Mouse (Mus musculus) heart, embryonic 13.5 days (tissue): Measurements from ENCODE around the gene Mcub. TPM values are rescaled to one million over a fixed set of nuclear protein-coding genes. Genes with fewer than 3 reads are reported as not detected.
A peak's percentile ranks its signal among the peaks of the same experiment; 100 is the strongest.

ENCODE experiments used
- ATAC-seq: fragments of 200-750 bp; cut with Nextera tagmentation; 2 replicates; pipeline ENCODE4 v1.8.0; 2017; ENCODE audit warnings: moderate TSS enrichment; ENCODE audit not compliant: insufficient number of reproducible peaks, low FRiP score, low TSS enrichment; ENCODE audit errors: extremely low read depth
- H3K27ac ChIP-seq: fragments of 300-500 bp; sonication (generic); replicated peaks from 2 replicates; pipeline ENCODE4 v1.5.1; 2015; ENCODE audit warnings: moderate library complexity, mild to moderate bottlenecking, inconsistent platforms
- H3K27me3 ChIP-seq: fragments of 300-500 bp; sonication (generic); replicated peaks from 2 replicates; pipeline ENCODE4 v1.6.1; 2015; ENCODE audit warnings: mild to moderate bottlenecking, inconsistent platforms
- H3K36me3 ChIP-seq: fragments of 300-500 bp; sonication (generic); 2 replicates; pipeline ENCODE4 v1.6.1; 2015; ENCODE audit warnings: mild to moderate bottlenecking, inconsistent platforms
- H3K4me1 ChIP-seq: fragments of 300-500 bp; sonication (generic); 2 replicates; pipeline ENCODE4 v1.6.1; 2015; ENCODE audit warnings: inconsistent platforms
- H3K4me2 ChIP-seq: fragments of 300-500 bp; sonication (generic); 2 replicates; pipeline ENCODE4 v1.6.1; 2015; ENCODE audit warnings: inconsistent platforms, mild to moderate bottlenecking, moderate library complexity
- H3K4me3 ChIP-seq: fragments of 300-500 bp; sonication (generic); 2 replicates; pipeline ENCODE4 v1.5.1; 2015; ENCODE audit warnings: moderate library complexity, mild to moderate bottlenecking, inconsistent platforms
- H3K9ac ChIP-seq: fragments of 300-500 bp; sonication (generic); 2 replicates; pipeline ENCODE4 v1.6.1; 2015; ENCODE audit warnings: inconsistent platforms, mild to moderate bottlenecking, moderate library complexity
- H3K9me3 ChIP-seq: fragments of 300-500 bp; sonication (generic); 2 replicates; pipeline ENCODE4 v1.6.1; 2016; ENCODE audit warnings: inconsistent platforms
- WGBS: fragments of 180-500 bp; shearing (Covaris S2); methylation state at CpG from one replicate; pipeline ENCODE4 v1.1.7; 2015; ENCODE audit warnings: mixed read lengths; 5-methylcytosine and 5-hydroxymethylcytosine counted together
- polyA plus RNA-seq: library from polyadenylated mRNA; unstranded; fragments of >200 nt; fragmentation: Nextera tagmentation; extraction: Ambion mirVana; gene quantifications from 2 replicates; pipeline ENCODE4 v1.2.1, GENCODE M21; 2015

The Mcub gene
- polyA plus RNA-seq, 1 experiment from 2014 or later: 4.3 TPM

DNA sequence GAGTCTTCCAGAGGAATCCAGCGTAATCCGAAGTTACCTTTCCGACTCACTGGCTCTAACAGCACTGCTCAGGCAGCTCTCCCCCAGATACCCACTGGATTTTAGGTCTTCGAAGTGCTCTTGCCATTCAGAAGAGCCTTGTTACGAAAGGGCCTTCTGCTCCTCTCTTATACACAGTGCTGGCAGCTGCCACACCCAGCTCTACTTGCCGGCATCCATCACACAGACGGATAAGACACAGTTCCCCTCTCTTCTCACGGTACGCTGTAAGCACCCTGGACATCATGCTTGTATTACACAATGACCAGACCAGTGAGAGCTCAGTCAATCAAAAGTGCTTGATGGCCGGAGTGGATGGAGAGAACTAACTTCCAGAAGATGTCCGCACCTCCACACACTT, 11.8 kb upstream of the Mcub start:
- Histone ChIP-seq H3K9me3 (no peaks in the 10 kb centered on the region), H3K9ac (no peak overlapping the region), H3K36me3 (peaks cover 51% of the 10 kb centered on the region), H3K4me1 (no peaks in the 10 kb centered on the region), H3K27ac (no peak overlapping the region), H3K4me3 (no peak overlapping the region), H3K27me3 (no peaks in the 10 kb centered on the region), H3K4me2 (no peak overlapping the region)
- ATAC-seq: no peak
- 63% methylated on average over 11 of the region's 11 CpGs for WGBS

GRCm38 (mm10) chr3:129979510-129979909, 9.5 kb upstream of the Mcub start:
- H3K4me2 ChIP-seq: no peak overlapping the region
- H3K9ac ChIP-seq: no peak overlapping the region
- no peak overlapping the region for H3K27ac ChIP-seq
- H3K4me1 ChIP-seq: no peaks in the 10 kb centered on the region
- H3K27me3 ChIP-seq: no peaks in the 10 kb centered on the region
- H3K36me3 ChIP-seq: peaks cover 28% of the 10 kb centered on the region
- ATAC-seq: no peak
- H3K4me3 ChIP-seq: no peak overlapping the region
- H3K9me3 ChIP-seq: no peaks in the 10 kb centered on the region
- 39% methylated on average over 6 of the region's 6 CpGs for WGBS

DNA sequence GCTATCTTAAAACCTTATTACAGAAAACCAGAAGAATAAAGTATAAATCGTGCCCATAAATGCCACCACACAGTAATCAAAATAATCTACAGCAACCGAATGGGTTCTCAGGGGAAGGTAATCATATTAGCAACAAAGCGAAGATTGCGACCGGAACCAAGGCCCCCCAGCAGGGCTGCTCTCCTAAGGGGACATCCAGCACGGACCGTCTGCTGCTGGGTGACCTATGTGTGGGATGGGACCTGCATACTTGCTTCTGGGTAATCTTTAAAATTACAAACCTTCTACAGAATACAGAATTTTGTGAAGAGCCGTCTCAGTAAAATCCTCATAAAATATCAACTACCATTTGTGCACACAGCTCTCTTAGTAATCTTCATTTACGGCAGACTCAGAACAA, 8.7 kb upstream of the Mcub start:
- H3K9me3 ChIP-seq: no peaks in the 10 kb centered on the region
- H3K27ac ChIP-seq: no peak overlapping the region
- H3K4me1 ChIP-seq: no peaks in the 10 kb centered on the region
- WGBS: 84% methylated on average over 9 of the region's 9 CpGs
- no peak for ATAC-seq
- peaks cover 21% of the 10 kb centered on the region for H3K36me3 ChIP-seq
- H3K4me2 ChIP-seq: no peak overlapping the region
- no peak overlapping the region for H3K4me3 ChIP-seq
- H3K9ac ChIP-seq: no peak overlapping the region
- no peaks in the 10 kb centered on the region for H3K27me3 ChIP-seq

GRCm38 (mm10) chr3:129976317-129976716, 6.3 kb upstream of the Mcub start:
- Histone ChIP-seq H3K36me3 (peaks cover under 1% of the 10 kb centered on the region), H3K27ac (no peak overlapping the region), H3K27me3 (peaks cover 4% of the 10 kb centered on the region; the same call in 1 of the 2 replicates), H3K9ac (no peak overlapping the region), H3K4me3 (no peak overlapping the region), H3K4me1 (peaks cover under 1% of the 10 kb centered on the region; the same call in 1 of the 2 replicates), H3K9me3 (no peaks in the 10 kb centered on the region), H3K4me2 (no peak overlapping the region)
- WGBS: 63% methylated on average over 5 of the region's 5 CpGs
- no peak for ATAC-seq

- peak overlapping the region; percentile 74 for H3K9ac ChIP-seq
- H3K27ac ChIP-seq: no peak overlapping the region
- no peaks in the 10 kb centered on the region for H3K36me3 ChIP-seq
- ATAC-seq: no peak; the same call in 1 of the 2 replicates
- 15% methylated on average over 19 of the region's 19 CpGs for WGBS
- peaks cover 16% of the 10 kb centered on the region for H3K4me1 ChIP-seq
- peak overlapping the region; percentile 91 for H3K4me2 ChIP-seq
- peak overlapping the region; percentile 61 for H3K4me3 ChIP-seq
- H3K9me3 ChIP-seq: no peaks in the 10 kb centered on the region
- peaks cover 41% of the 10 kb centered on the region for H3K27me3 ChIP-seq
These were observed 816 bp upstream of the Mcub start for GRCm38 (mm10) chr3:129970529-129971515.

GRCm38 (mm10) chr3:129969031-129969430, 975 bp downstream of the Mcub start:
- H3K4me1 ChIP-seq: peaks cover 16% of the 10 kb centered on the region
- 32% methylated on average over 10 of the region's 10 CpGs for WGBS
- H3K9ac ChIP-seq: peak overlapping the region; percentile 74
- H3K4me3 ChIP-seq: peak overlapping the region; percentile 61
- ATAC-seq: no peak
- no peak overlapping the region for H3K27ac ChIP-seq
- no peaks in the 10 kb centered on the region for H3K36me3 ChIP-seq
- H3K4me2 ChIP-seq: peak overlapping the region; percentile 91
- no peaks in the 10 kb centered on the region for H3K9me3 ChIP-seq
- peaks cover 41% of the 10 kb centered on the region for H3K27me3 ChIP-seq

DNA sequence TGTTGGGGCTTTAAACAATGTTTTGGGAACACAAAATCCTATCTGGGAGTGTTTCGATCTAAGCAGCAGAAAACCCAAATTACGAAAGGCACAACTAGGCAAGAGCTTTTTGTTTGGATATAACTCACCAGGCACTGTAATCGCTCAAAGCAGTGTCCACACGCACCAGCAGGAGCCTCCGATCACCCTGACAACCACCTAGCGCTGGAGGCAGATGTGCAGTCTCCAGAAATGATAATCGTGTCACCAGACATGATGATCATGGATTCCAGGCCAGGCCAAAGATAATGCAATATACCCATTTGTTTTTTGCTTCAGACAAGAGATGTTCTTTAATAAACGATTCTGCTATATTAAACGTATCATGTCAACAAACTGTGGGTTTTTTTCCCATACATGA, 2.1 kb downstream of the Mcub start:
- Histone ChIP-seq H3K4me3 (no peak overlapping the region), H3K4me2 (no peak overlapping the region), H3K4me1 (peaks cover 16% of the 10 kb centered on the region), H3K27ac (no peak overlapping the region), H3K27me3 (peaks cover 41% of the 10 kb centered on the region), H3K9ac (no peak overlapping the region), H3K9me3 (no peaks in the 10 kb centered on the region), H3K36me3 (no peaks in the 10 kb centered on the region)
- 77% methylated on average over 9 of the region's 9 CpGs for WGBS
- ATAC-seq: no peak

- H3K4me2 ChIP-seq: no peak overlapping the region
- H3K27ac ChIP-seq: no peak overlapping the region
- WGBS: 87% methylated on average over 8 of the region's 8 CpGs
- H3K9ac ChIP-seq: no peak overlapping the region
- H3K27me3 ChIP-seq: peaks cover 28% of the 10 kb centered on the region
- no peak for ATAC-seq
- H3K36me3 ChIP-seq: no peaks in the 10 kb centered on the region
- peaks cover 4% of the 10 kb centered on the region; the same call in 1 of the 2 replicates for H3K4me1 ChIP-seq
- H3K9me3 ChIP-seq: no peaks in the 10 kb centered on the region
- H3K4me3 ChIP-seq: no peak overlapping the region
These were observed 5.3 kb downstream of the Mcub start for GRCm38 (mm10) chr3:129964681-129965080.

DNA sequence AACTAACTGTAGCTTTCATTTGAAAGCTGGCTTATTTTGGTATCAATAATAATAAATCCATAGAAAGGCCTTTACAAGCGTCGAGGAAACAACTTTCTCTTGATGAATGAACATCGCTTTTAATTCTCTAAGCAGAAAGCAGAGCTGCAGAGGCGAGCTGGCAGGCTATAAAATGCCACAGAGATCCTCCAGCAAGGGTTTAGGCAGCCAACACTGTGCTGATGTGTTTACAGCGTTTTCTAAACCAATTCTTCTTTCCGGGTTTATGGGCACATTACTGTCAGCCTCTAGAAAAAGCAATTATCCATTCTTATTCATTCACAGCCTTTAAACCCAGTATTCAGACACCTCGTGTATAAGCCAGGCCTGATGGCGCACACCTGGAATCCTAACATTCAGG, 7.5 kb downstream of the Mcub start:
- H3K27me3 ChIP-seq: peaks cover 9% of the 10 kb centered on the region
- H3K36me3 ChIP-seq: no peaks in the 10 kb centered on the region
- no peak overlapping the region for H3K27ac ChIP-seq
- ATAC-seq: no peak
- H3K9me3 ChIP-seq: no peaks in the 10 kb centered on the region
- H3K9ac ChIP-seq: no peak overlapping the region
- H3K4me3 ChIP-seq: no peak overlapping the region
- no peaks in the 10 kb centered on the region for H3K4me1 ChIP-seq
- WGBS: 74% methylated on average over 8 of the region's 8 CpGs
- no peak overlapping the region for H3K4me2 ChIP-seq

- no peaks in the 10 kb centered on the region for H3K9me3 ChIP-seq
- H3K4me2 ChIP-seq: no peak overlapping the region
- H3K9ac ChIP-seq: no peak overlapping the region
- ATAC-seq: no peak
- H3K27me3 ChIP-seq: no peaks in the 10 kb centered on the region
- no peak overlapping the region for H3K27ac ChIP-seq
- H3K4me3 ChIP-seq: no peak overlapping the region
- H3K36me3 ChIP-seq: no peaks in the 10 kb centered on the region
- 78% methylated on average over 4 of the region's 4 CpGs for WGBS
- H3K4me1 ChIP-seq: no peaks in the 10 kb centered on the region
These were observed 16.7 kb downstream of the Mcub start for GRCm38 (mm10) chr3:129953296-129953695.

- no peak overlapping the region for H3K4me3 ChIP-seq
- 73% methylated on average over 5 of the region's 5 CpGs for WGBS
- H3K4me2 ChIP-seq: no peak overlapping the region
- no peaks in the 10 kb centered on the region for H3K27me3 ChIP-seq
- no peak for ATAC-seq
- H3K27ac ChIP-seq: no peak overlapping the region
- no peaks in the 10 kb centered on the region for H3K4me1 ChIP-seq
- H3K9me3 ChIP-seq: no peaks in the 10 kb centered on the region
- H3K9ac ChIP-seq: no peak overlapping the region
- H3K36me3 ChIP-seq: no peaks in the 10 kb centered on the region
These were observed 20.7 kb downstream of the Mcub start for GRCm38 (mm10) chr3:129949158-129949773.
